Mouse (Mus musculus) urinary bladder, adult 2 months (tissue): Measurements from ENCODE around the gene Mef2b. TPM values are rescaled to one million over a fixed set of nuclear protein-coding genes. Genes with fewer than 3 reads are reported as not detected.

ENCODE experiments used
- polyA plus RNA-seq: library from polyadenylated mRNA; depleted of rRNA; stranded (reverse); fragments of >200 nt; gene quantifications from 2 replicates; pipeline ENCODE4 v1.2.3, GENCODE M21; 2012; rRNA removed

Mef2b gene
- polyA plus RNA-seq, 1 experiment, result 0.29 TPM

Other genes starting within 250 kb of the Mef2b start
- 0.66 and 0.67 TPM in 2 replicates for gene Tssk6, start 237.5 kb upstream of the Mef2b start, polyA plus RNA-seq
- gene Ndufa13, start 237.2 kb upstream of the Mef2b start, polyA plus RNA-seq, result 136 and 140 TPM in 2 replicates
- gene Yjefn3, start 237.0 kb upstream of the Mef2b start, polyA plus RNA-seq, result 1.2 and 1.8 TPM in 2 replicates
- gene Gatad2a, start 143.3 kb upstream of the Mef2b start, polyA plus RNA-seq, result 28.8 and 38.7 TPM in 2 replicates
- 49.6 and 57.8 TPM in 2 replicates for gene Mau2, start 97.0 kb upstream of the Mef2b start, polyA plus RNA-seq
- 15.4 and 20.6 TPM in 2 replicates for gene Sugp1, start 96.9 kb upstream of the Mef2b start, polyA plus RNA-seq
- gene Tm6sf2, start 66.8 kb upstream of the Mef2b start, polyA plus RNA-seq, result 1.8 and 2.5 TPM in 2 replicates
- gene Hapln4, start 56.3 kb upstream of the Mef2b start, polyA plus RNA-seq, result 0.21 TPM in 2 replicates
- 0.12 and 0.18 TPM in 2 replicates for gene Ncan, start 18.8 kb upstream of the Mef2b start, polyA plus RNA-seq
- gene Nr2c2ap, start 8.4 kb upstream of the Mef2b start, polyA plus RNA-seq, result 18.0 and 25.1 TPM in 2 replicates
- gene Rfxank, start 557 bp upstream of the Mef2b start, polyA plus RNA-seq, result 14.8 and 17.3 TPM in 2 replicates
- gene Borcs8, start 212 bp upstream of the Mef2b start, polyA plus RNA-seq, result 73.8 and 74.1 TPM in 2 replicates
- gene Tmem161a, start 32.6 kb downstream of the Mef2b start, polyA plus RNA-seq, result 55.4 and 80.0 TPM in 2 replicates
- 15.5 and 17.9 TPM in 2 replicates for gene Slc25a42, start 72.6 kb downstream of the Mef2b start, polyA plus RNA-seq
- 45.4 and 56.1 TPM in 2 replicates for gene Sugp2, start 94.5 kb downstream of the Mef2b start, polyA plus RNA-seq
- gene Armc6, start 94.8 kb downstream of the Mef2b start, polyA plus RNA-seq, result 13.9 and 17.4 TPM in 2 replicates
- gene Homer3, start 143.1 kb downstream of the Mef2b start, polyA plus RNA-seq, result 34.4 and 37.9 TPM in 2 replicates
- gene Ddx49, start 162.8 kb downstream of the Mef2b start, polyA plus RNA-seq, result 35.1 and 35.2 TPM in 2 replicates
- gene Cope, start 162.8 kb downstream of the Mef2b start, polyA plus RNA-seq, result 211 and 264 TPM in 2 replicates
- gene Cers1, start 176.1 kb downstream of the Mef2b start, polyA plus RNA-seq, result 1.3 and 2.1 TPM in 2 replicates
- gene Gdf1, start 190.1 kb downstream of the Mef2b start, polyA plus RNA-seq, result 0.74 and 1.3 TPM in 2 replicates
- 16.4 and 30.5 TPM in 2 replicates for gene Upf1, start 213.6 kb downstream of the Mef2b start, polyA plus RNA-seq
- gene Comp, start 233.8 kb downstream of the Mef2b start, polyA plus RNA-seq, result 0.22 and 0.23 TPM in 2 replicates